Mouse (Mus musculus): ENCODE data around the gene Zfp677.
"Not testable (repeated sequence)": the region's sequence is repeated elsewhere in the genome, so short reads cannot be mapped to it uniquely, and the experiment has no call there.

The Zfp677 gene

GRCm38 (mm10) chr17:21383391-21384056 lies at the start of gene Zfp677:
Gene Zfp677 (plus strand): TSS chr17:21383748.
- in situ Hi-C loops (cut with MboI; ENCODE audit: low pct_unique_long_range_greater_than_20kb in 1 of 2, low sequenced_read_pairs in 2 of 2, unreplicated experiment in 1 of 2), result no loop called here

DNA sequence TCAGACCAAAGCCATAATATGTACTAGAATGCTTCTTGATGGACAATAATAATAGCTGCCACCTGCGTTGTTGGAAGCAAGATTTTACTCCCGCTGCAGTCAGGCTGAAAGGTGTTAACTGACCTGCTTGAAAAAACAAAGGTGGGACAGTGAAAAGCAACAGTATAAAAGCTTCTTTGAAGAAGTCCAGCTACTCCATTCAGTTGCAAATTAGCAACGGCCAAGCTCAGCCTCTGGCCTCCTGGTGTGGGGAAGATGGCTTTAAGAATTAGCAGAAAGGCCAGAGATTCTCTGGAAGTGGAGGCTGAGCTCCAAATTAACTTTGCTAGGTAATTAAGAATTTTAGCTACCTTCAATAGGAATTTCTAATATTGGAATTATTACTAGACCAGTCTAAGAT lies 15.5 kb upstream of the Zfp677 start:
- in situ Hi-C loops (cut with MboI; ENCODE audit: low pct_unique_long_range_greater_than_20kb in 1 of 2, low sequenced_read_pairs in 2 of 2, unreplicated experiment in 1 of 2), result not testable (repeated sequence)

DNA sequence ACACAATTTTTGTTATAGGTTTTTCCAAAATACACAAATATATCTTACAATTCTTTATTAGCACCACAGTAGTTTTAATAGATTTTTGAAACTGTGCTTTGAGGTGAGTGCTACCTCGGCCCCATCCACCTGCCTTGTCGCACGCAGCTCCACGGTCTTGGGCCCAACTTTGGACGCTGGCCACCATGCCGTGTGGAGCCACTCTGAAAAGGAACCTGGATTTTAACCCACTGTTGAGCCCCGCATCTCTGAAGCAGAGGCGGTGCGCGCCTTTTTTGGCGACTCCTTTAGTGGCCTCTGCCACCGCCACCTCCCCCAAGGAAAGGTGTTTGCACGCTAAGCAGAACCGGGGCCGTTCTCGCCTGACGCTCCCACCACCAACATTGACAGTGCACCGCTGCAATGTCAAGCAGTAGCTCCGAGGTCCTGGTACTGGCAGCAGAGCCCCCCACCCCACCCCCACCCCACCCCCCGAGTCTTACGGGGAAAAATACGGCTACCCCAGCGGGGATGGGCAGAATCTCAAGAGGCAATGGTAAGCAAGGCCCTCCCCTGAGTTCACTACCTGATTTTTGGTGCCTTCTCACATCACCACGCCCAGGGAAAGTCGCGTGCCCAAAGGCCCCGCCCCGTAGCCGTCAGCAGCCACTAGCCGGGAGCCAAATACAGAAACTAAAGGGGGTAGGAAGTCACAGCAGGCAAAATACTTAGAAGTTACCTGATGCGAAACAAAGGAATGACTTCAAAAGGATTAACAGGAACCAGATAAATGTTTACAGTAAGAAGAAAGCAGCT lies 13.4 kb upstream of the Zfp677 start:
- in situ Hi-C loops (cut with MboI; ENCODE audit: low pct_unique_long_range_greater_than_20kb in 1 of 2, low sequenced_read_pairs in 2 of 2, unreplicated experiment in 1 of 2), result no loop called here

DNA sequence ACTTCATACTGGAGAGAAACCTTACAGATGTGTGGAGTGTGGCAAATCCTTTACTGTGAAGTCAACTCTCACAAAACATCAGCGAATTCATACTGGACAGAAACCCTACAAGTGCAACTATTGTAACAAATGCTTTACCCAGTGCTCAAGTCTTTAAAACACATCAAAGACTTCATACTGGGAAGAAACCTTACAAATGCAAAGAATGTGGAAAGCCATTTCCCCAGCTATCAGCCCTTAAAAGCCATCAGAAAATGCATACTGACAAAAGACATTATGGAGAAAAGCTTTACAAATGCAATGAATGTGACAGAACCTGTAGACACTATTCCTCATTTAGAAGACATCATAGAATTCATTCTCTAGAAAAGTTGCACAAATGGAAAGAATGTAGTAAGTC lies 8.2 kb upstream of the Zfp677 start:
- in situ Hi-C loops (cut with MboI; ENCODE audit: low pct_unique_long_range_greater_than_20kb in 1 of 2, low sequenced_read_pairs in 2 of 2, unreplicated experiment in 1 of 2), result no loop called here

- in situ Hi-C loops (cut with MboI; ENCODE audit: low pct_unique_long_range_greater_than_20kb in 1 of 2, low sequenced_read_pairs in 2 of 2, unreplicated experiment in 1 of 2), result no loop called here
Measured at GRCm38 (mm10) chr17:21384057-21384411, 486 bp downstream of the Zfp677 start.

- in situ Hi-C loops (cut with MboI; ENCODE audit: low pct_unique_long_range_greater_than_20kb in 1 of 2, low sequenced_read_pairs in 2 of 2, unreplicated experiment in 1 of 2), result loop anchor here in 1 of 2 experiments (5.0 kb wide), 1 partner anchor 151 kb away; no protein-coding TSS in a partner anchor
Measured at GRCm38 (mm10) chr17:21422664-21423599, 39.4 kb downstream of the Zfp677 start, which contains the start of gene Zfp54. Gene Zfp54 (plus strand): TSS chr17:21423227.

DNA sequence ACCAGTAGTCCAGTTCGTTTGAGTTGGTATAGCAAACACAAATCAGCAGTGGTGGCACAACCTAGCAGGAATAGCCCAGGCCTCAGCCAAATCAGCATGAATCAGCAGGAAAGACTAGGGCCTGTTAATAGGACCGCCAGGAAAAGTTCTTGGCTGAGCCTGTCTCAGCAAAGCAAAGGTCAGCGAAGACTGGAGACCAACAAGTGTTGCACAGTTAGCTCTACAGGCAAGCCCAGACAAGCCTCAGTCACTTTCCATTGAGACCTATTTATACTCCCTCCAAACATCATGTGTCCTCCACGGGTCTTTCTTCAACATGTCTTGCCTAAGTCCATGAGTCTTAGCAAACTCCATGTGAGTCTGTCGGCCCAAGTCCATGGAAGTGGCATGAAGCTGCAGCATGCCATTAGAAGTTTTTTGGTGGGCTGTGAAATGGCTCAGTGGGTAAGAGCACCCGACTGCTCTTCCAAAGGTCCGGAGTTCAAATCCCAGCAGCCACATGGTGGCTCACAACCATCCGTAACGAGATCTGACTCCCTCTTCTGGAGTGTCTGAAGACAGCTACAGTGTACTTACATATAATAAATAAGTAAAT lies 55.4 kb downstream of the Zfp677 start:
- in situ Hi-C loops (cut with MboI; ENCODE audit: low pct_unique_long_range_greater_than_20kb in 1 of 2, low sequenced_read_pairs in 2 of 2, unreplicated experiment in 1 of 2), result not testable (repeated sequence)

Measured in mouse embryonic stem cell (cell line).